Mouse (Mus musculus): ENCODE measurements around the gene Pax2. TPM values are rescaled to one million over a fixed set of nuclear protein-coding genes. Genes with fewer than 3 reads are reported as not detected.

Pax2 gene
- polyA plus RNA-seq (2016; fragmentation: Nextera tagmentation; extraction: Ambion mirVana), result 1.00 and 1.8 TPM in 2 replicates

DNA sequence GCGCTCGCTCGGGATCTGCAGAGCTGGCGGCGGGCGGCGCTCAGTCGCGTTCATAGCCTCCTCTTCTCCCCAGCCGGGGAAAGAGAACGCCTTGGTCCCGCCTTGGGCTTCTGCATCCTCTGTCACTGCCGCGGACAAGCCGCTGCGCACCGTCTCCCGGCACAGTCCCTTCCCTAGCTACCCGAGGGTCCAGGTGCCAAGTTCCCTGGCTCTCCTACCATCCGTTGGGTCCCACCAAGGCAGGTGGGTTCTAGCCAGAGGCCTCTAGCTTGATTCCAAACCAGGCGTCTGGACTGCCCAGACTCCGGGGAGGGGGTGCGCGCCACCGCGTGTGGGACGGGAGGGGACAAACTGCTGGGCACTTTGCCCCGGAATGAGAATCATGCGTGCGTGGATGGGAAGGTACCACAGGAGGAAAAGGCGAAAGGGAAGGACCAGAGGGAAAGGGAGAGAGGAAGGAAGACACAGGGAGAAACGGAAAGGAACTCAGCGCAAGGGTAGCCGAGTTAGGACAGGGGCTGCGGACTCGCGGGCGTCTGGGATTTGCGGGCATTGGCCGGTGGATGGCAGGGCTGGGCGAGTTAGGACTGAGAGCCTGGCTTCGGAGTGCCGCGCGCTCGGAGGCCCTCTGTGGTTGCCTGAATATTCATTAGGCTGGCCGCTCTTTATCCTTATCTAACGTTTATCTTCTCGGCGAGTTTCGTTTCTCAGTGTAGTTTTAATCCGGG is at the start of gene Pax2:
Pax2 (plus strand) TSS at position 353 of the 728 bp plus-strand sequence.
- DNase-seq (ENCODE audit: low spot score), result peak; percentile 70
- no peaks in the 10 kb centered on the region for H3K36me3 ChIP-seq (replicated peaks)
- peaks cover 60% of the 10 kb centered on the region for H3K4me1 ChIP-seq
- no peaks in the 10 kb centered on the region for H3K9me3 ChIP-seq
- under 1% methylated on average over 52 of the region's 52 CpGs for WGBS
- H3K27me3 ChIP-seq (replicated peaks; ENCODE audit: low read depth, poor library complexity, severe bottlenecking), result peaks cover 100% of the 10 kb centered on the region
- H3K4me3 ChIP-seq, result peak within 1 kb of the TSS; percentile 58
- peak within 1 kb of the TSS; percentile 73 for H3K27ac ChIP-seq (replicated peaks)

DNA sequence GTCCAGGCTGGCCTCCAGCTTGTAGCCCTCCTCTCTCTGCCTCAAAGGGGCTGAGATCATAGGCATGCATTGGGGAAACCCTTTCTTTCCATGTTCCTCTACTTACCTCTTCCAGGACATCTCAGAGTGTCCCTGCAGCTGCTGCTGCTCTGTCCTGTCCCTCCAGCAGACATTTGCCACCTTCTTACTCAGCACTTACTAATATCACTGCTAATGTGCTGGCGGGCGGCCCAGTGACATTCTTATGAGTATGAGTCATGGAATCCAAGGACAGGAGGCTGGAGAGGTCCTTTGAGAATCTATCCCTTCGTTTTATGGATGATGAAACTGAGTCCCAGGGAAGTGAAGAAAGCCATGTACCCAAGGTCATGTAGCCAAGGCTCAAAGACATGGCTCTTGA is 47.0 kb upstream of the Pax2 start:
- WGBS, result 79% methylated on average over 3 of the region's 3 CpGs
- H3K27ac ChIP-seq (replicated peaks), result no peak overlapping the region
- H3K4me3 ChIP-seq, result no peak overlapping the region
- peaks cover 4% of the 10 kb centered on the region; the same call in 1 of the 2 replicates for H3K4me1 ChIP-seq
- peaks cover 7% of the 10 kb centered on the region; the same call in 1 of the 2 replicates for H3K9me3 ChIP-seq
- peaks cover 37% of the 10 kb centered on the region for H3K27me3 ChIP-seq (replicated peaks; ENCODE audit: low read depth, poor library complexity, severe bottlenecking)
- DNase-seq (ENCODE audit: low spot score), result no peak
- H3K36me3 ChIP-seq (replicated peaks), result no peaks in the 10 kb centered on the region

DNA sequence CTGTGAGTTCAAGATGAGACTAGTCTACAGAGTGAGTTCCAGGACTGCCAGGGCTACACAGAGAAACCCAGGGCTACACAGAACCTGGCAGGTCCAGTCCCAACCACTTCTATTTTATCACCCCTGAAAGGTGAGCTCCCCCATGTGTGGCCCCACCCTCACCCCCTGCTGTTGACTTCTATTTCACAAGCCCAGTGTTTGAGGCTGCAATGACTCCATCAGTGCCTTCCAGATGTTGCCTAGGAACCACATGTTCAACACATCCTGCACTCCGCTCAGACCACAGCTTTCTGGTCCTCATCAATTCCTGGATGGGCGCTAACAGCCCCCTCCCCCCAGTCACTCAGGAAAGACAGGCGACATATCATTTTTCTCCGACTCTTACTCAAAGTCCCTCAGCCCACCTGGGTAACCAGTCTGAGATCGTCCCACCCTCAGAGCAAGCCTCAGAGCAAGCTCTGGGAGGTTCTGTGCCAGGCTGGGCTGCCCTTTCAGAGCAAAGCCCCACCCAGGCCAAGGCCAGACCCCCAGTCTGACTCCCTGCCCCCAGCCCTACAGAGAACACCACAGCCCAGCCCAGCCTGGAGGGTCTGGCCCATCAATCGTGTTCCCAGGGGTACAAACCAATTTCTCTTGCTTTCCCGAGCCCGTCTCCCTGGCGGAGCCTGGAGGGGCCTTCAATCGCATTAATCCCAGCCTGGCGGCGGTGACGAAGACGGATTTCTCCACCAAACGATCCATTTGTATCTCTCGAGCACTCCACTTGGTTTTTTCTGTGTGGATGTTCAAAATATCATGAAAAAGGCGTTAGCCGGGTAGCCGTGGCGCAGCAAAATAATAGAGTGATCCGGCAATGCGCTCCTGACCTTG is 38.9 kb upstream of the Pax2 start:
- Histone ChIP-seq H3K36me3 (replicated peaks) (no peaks in the 10 kb centered on the region), H3K4me1 (peaks cover 27% of the 10 kb centered on the region), H3K27me3 (replicated peaks; ENCODE audit: low read depth, poor library complexity, severe bottlenecking) (peaks cover 59% of the 10 kb centered on the region), H3K27ac (replicated peaks) (no peak overlapping the region), H3K9me3 (peaks cover 7% of the 10 kb centered on the region; the same call in 1 of the 2 replicates), H3K4me3 (no peak overlapping the region)
- 76% methylated on average over 22 of the region's 22 CpGs for WGBS
- DNase-seq (ENCODE audit: low spot score), result no peak

DNA sequence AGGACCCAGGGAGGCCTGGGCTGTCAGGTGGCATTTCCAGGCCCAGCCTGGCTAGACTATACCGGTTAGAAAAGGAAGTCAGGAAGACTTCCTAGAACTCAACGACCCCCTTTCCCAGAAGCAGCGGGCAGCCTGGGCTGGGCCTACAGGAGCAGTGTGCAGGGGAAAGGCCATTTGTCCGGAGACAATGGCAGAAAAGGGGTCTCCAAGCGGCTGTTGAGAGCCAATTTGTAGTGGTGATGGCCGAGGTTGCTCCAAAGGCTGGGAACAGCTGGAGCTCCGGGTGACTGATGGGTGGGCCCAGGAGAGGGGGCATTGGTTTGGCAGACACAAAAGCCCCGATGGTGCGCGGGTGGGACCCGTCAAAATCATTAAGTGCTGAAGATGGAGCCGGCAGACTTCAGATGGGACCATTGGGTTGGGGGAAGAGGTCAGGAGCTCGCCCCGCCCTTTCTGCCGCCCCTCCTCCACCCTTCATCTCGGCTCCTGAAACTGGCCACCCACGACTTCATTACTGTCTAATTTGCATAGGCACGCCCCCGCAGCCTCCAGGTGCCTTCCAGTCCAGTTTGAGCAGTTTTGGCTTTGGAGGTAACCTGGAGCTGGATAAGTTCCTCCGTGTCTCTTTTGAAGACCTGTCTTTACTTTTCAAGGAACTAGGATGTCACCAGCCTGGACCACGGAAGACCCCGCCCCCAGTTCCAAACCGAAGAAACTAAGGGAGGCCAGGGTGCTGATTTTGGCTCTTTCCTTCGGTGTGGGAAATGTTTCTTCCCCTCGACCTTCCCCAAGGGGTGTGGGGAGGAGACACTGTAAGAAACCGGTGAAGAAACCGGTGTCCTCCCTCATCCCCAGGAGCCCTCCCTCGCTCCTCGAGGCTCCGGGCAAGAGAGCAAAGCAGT is 36.3 kb upstream of the Pax2 start:
- WGBS, result 2% methylated on average over 30 of the region's 30 CpGs
- peak overlapping the region; percentile 71; the same call in 1 of the 2 replicates for H3K27ac ChIP-seq (replicated peaks)
- H3K36me3 ChIP-seq (replicated peaks), result no peaks in the 10 kb centered on the region
- H3K9me3 ChIP-seq, result no peaks in the 10 kb centered on the region
- H3K27me3 ChIP-seq (replicated peaks; ENCODE audit: low read depth, poor library complexity, severe bottlenecking), result peaks cover 84% of the 10 kb centered on the region
- peak; percentile 45 for DNase-seq (ENCODE audit: low spot score)
- peak overlapping the region; percentile 63 for H3K4me3 ChIP-seq
- peaks cover 41% of the 10 kb centered on the region for H3K4me1 ChIP-seq

GRCm38 (mm10) chr19:44720194-44720521 is 35.7 kb upstream of the Pax2 start:
- peak; percentile 73 for DNase-seq (ENCODE audit: low spot score)
- H3K27me3 ChIP-seq (replicated peaks; ENCODE audit: low read depth, poor library complexity, severe bottlenecking), result peaks cover 90% of the 10 kb centered on the region
- WGBS, result under 1% methylated on average over 29 of the region's 29 CpGs
- no peaks in the 10 kb centered on the region for H3K36me3 ChIP-seq (replicated peaks)
- peak overlapping the region; percentile 71 for H3K27ac ChIP-seq (replicated peaks)
- H3K9me3 ChIP-seq, result no peaks in the 10 kb centered on the region
- H3K4me1 ChIP-seq, result peaks cover 43% of the 10 kb centered on the region
- H3K4me3 ChIP-seq, result peak overlapping the region; percentile 63

- Histone ChIP-seq H3K9me3 (no peaks in the 10 kb centered on the region), H3K4me3 (peak overlapping the region; percentile 52), H3K27ac (replicated peaks) (no peak overlapping the region), H3K36me3 (replicated peaks) (no peaks in the 10 kb centered on the region), H3K4me1 (peaks cover 43% of the 10 kb centered on the region), H3K27me3 (replicated peaks; ENCODE audit: low read depth, poor library complexity, severe bottlenecking) (peaks cover 98% of the 10 kb centered on the region)
- DNase-seq (ENCODE audit: low spot score), result peak; percentile 64
- under 1% methylated on average over 36 of the region's 36 CpGs for WGBS
Measured at GRCm38 (mm10) chr19:44723611-44724440, 32.0 kb upstream of the Pax2 start.

DNA sequence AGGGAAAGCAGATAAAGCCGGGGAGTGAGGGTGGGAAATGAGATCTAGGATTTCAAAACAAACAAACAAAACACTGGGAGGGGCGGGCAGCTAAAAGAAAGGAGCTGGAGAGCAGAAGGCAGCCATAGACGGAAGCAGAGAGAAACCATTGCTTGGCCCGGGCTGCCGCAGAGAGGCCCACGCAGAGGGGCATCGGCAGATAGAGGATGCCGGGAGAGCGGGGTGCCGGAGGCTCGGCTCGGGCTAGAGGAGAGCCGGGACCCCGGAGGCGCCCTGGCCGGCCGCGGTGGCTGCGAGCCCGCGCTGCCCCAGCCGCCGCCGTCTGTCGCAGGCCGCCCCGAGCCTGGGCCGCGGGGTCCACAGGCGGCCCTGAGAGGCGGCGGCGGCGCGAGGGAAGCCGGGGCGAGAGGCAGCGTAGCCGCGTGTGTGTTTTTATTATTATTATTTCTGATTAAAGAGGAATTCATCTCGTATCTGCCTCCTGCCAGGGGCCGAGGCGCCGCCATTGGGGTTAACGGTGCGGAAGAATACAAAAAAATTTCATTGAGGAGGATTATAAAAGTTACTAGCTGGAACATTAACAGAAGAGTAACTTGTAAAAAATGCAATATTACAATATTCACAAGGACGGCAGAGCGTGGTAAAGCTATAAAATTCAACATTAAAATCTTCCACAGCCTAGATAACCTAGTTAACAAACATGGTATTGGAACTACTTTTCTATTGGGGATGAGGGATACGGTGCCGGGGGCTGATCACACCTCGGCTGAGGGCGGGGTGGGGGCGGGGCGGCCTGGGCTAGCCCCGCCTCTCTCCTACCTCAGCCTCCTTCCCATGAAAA is 29.7 kb upstream of the Pax2 start:
- Histone ChIP-seq H3K27ac (replicated peaks) (peak overlapping the region; percentile 90), H3K4me1 (peaks cover 23% of the 10 kb centered on the region), H3K4me3 (peak overlapping the region; percentile 70), H3K9me3 (no peaks in the 10 kb centered on the region), H3K27me3 (replicated peaks; ENCODE audit: low read depth, poor library complexity, severe bottlenecking) (peaks cover 96% of the 10 kb centered on the region), H3K36me3 (replicated peaks) (no peaks in the 10 kb centered on the region)
- peak; percentile 76 for DNase-seq (ENCODE audit: low spot score)
- under 1% methylated on average over 55 of the region's 55 CpGs for WGBS

GRCm38 (mm10) chr19:44734116-44734515 is 21.7 kb upstream of the Pax2 start:
- no peak for DNase-seq (ENCODE audit: low spot score)
- no peaks in the 10 kb centered on the region for H3K36me3 ChIP-seq (replicated peaks)
- H3K27me3 ChIP-seq (replicated peaks; ENCODE audit: low read depth, poor library complexity, severe bottlenecking), result peaks cover 97% of the 10 kb centered on the region
- under 1% methylated on average over 21 of the region's 21 CpGs for WGBS
- H3K4me1 ChIP-seq, result peaks cover 15% of the 10 kb centered on the region
- no peaks in the 10 kb centered on the region for H3K9me3 ChIP-seq
- peak overlapping the region; percentile 38; the same call in 1 of the 2 replicates for H3K4me3 ChIP-seq
- no peak overlapping the region for H3K27ac ChIP-seq (replicated peaks)

DNA sequence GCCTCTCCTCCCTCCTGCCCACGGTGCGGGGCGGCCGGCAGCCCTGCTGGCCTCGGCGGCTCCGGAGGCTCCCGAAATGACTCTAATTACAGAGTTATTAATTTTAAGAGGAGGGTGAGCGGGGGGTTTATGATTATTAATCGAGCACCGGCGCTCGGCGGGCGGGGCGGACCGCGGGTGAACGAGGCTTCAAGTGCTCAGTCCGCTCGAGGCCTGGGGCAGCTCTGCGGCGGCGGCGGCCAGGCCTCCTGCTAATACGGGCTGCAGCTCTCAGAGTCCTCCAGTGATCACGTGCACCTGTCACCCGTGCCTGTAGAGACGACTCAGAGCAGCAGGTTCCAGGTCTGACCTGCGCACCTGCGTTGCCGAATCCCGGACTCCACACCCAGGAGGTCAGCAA is 21.2 kb upstream of the Pax2 start:
- under 1% methylated on average over 33 of the region's 33 CpGs for WGBS
- H3K4me1 ChIP-seq, result peaks cover 15% of the 10 kb centered on the region
- H3K4me3 ChIP-seq, result peak overlapping the region; percentile 38
- no peak for DNase-seq (ENCODE audit: low spot score)
- no peaks in the 10 kb centered on the region; the same call in 1 of the 2 replicates for H3K9me3 ChIP-seq
- no peaks in the 10 kb centered on the region for H3K36me3 ChIP-seq (replicated peaks)
- no peak overlapping the region for H3K27ac ChIP-seq (replicated peaks)
- H3K27me3 ChIP-seq (replicated peaks; ENCODE audit: low read depth, poor library complexity, severe bottlenecking), result peaks cover 97% of the 10 kb centered on the region

GRCm38 (mm10) chr19:44740300-44740699 is 15.5 kb upstream of the Pax2 start:
- WGBS, result under 1% methylated on average over 16 of the region's 16 CpGs
- Histone ChIP-seq H3K36me3 (replicated peaks) (no peaks in the 10 kb centered on the region), H3K9me3 (no peaks in the 10 kb centered on the region; the same call in 1 of the 2 replicates), H3K27me3 (replicated peaks; ENCODE audit: low read depth, poor library complexity, severe bottlenecking) (peaks cover 100% of the 10 kb centered on the region), H3K4me3 (peak overlapping the region; percentile 27; the same call in 1 of the 2 replicates), H3K4me1 (peaks cover 24% of the 10 kb centered on the region), H3K27ac (replicated peaks) (no peak overlapping the region)
- peak; percentile 55 for DNase-seq (ENCODE audit: low spot score)

Data from embryonic facial prominence, embryonic 10.5 days (tissue).